Mouse (Mus musculus) left cerebral cortex, adult 8-10 months (tissue): ENCODE results near the gene Ndufaf2. TPM values are rescaled to one million over a fixed set of nuclear protein-coding genes. Genes with fewer than 3 reads are reported as not detected.

Experiments
- DNase-seq, 2 experiments: peaks; one replicate each; pipeline ENCODE4 v3.0.0; 2022; ENCODE audit warnings: low spot score in 2 of 2
- total RNA-seq, 4 experiments: library from RNA; stranded (reverse); gene quantifications; 2 replicates each; pipeline ENCODE4 v1.2.4; 2022

The Ndufaf2 gene
- total RNA-seq, 4 experiments from 2014 or later, result 18.7 to 25.3 (median 22.8) TPM

- DNase-seq, result no peak
These were observed 19.9 kb downstream of the Ndufaf2 start for GRCm38 (mm10) chr13:108138403-108138977.

DNA sequence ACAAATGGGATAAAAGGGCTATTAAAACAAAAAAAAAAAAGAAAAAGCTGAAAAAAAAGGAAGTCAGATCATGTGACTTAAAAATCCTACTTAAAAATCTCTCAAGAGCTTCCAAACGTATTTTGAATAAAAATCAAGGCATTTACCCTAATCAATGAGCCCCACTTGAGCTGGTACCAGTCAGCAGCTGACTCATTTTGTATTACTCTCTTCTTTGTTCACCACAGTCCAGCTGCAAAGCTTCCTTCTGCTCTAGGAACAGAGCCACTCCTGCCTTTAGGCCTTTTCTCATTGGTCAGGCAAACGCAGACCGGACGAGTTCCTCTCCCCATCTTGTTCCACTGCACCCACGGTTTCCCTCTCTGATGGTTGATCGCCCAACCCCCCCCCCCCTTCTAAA lies 22.8 kb downstream of the Ndufaf2 start:
- no peak for DNase-seq

DNA sequence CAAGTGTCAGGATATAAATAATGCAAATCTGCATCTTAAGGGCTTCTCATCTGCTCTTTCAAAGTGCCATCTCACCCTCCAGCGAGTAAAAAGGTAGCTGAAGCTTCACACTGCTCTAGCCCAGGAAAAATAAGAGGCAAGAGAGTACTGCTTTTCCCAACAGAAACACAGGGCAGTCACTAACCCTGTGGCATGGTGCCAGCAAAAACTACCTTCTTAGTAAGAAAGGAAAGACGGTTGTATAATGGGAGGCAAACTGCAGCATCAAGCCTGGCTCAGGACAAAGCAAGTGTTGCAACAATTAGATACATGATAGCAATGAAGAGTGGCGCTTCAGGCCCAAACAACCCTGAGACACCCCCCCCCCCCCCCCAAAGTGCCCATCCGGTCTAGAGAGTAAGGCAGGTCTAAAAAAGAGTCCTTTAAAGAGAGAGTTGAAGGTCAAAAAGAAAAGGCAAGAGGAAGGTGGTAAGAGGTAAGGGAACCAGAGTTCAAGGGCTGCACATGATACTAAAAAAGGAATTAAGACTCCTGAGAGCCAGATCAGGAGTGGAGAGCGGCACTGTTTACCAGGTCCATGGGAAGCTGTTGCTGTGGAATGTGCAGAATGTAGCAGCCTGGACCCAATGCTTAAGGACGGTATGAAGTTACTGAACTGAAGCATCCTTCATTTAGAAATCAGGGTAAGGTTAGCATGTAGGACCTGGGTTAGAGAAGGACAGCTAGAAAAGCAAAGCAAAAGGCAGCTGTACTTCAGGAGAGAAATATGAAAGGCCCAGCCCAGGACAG lies 26.2 kb downstream of the Ndufaf2 start:
- DNase-seq, result no peak

GRCm38 (mm10) chr13:108130737-108131136 lies 27.7 kb downstream of the Ndufaf2 start:
- peak in 1 of 2 experiments; percentile 54 for DNase-seq

DNA sequence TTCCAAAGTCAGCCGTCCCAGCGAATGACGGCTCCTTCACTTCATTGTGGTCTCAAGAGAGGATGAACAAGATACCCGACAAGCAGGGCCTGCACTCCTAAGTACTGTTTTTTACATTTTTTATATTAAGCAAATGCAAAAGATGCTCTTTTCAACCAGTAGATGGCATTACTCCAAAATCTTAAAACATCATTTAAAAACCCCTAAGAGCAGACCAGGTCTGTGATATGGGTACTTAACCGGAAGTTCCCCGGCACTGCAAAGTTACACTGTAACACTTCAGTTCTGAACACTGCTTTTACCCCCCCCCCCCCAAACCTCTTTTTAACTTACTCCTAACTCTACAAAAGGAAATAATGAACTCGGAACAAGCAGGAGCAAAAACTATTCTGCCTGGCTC lies 29.4 kb downstream of the Ndufaf2 start:
- no peak for DNase-seq

DNA sequence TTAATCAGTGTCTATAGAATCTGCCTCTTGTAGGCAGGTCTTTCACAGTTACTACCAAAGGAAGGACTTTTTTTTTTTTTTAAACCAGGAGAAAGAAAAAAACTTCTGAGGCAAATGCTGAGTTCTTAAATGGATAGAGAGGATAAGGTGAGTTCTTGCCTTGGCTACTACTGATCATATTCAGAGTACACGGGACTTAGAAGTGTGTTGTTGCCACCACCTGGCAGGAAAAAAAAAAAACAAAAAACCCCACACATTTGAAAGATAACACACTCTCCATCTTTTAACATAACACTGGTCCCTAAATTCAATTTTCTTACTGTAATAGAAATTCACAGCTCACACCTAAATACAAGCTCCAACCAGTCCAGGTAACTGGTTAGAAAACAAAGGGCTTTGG lies 30.5 kb downstream of the Ndufaf2 start:
- no peak for DNase-seq

GRCm38 (mm10) chr13:108127130-108127529 lies 31.3 kb downstream of the Ndufaf2 start:
- no peak for DNase-seq

DNA sequence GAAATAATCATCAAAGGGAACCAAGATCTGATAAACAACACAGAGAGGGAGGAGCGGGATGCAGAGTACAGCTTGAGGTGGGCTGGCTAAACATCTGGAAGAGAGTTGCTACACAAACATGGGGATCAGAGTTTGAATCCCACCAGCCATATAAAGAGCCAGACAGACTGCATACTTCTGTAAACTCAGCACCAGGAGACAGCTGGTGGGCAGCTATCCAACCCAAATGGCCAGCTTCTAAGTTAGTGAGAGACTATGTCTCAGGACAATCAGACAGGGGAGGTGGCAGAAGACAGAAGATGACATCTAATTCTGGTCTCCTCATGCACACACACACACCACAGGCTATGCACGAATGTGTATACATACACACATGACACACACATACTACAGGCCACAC lies 32.2 kb downstream of the Ndufaf2 start:
- DNase-seq, result no peak

DNA sequence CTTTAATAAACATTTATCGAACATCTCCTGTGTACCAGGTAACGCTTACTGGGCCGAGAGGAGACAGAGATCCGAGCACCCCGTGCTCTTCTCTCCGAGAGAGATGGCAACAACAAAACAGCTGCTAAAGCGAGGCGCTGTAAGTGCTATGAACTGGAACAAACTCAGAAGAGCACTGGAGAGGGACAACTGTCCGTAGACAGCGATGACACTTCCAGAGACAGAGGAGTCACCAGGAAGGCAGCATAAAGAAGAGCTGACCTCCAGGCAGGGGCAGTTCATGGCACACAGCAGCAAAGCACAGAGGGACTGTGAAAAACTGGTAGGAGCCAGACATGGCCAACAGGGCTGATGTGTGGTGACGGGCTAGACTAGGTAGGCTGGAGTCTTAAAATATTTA lies 34.3 kb downstream of the Ndufaf2 start:
- no peak for DNase-seq

DNA sequence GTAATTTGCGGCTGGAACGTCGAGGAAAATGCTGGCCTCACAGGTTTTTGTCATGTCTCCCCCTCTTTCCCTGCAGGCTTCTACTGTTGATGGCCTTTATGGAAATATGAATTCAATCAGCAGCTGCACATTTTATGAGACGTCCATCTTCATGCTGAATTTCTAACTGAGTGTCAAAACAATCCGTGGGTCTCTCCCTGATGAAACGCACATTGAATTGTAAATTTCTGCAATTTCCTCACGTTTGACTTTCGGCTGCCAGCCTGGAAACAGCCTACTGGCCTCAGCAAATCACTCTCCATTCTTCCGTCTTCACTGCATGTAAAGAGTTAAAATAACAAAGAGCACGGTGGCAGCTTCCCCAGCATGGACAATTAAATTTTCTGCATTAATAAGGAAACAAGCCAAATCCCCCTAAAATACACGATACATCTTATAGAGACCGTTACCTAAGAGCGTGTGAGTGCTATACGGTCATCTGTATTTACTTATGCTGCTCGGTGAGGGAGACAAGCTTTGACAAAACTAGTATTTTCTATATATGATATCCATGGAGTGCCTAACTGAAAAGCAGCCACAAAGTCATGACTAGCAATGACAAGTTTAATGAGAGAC lies 35.2 kb downstream of the Ndufaf2 start:
- no peak for DNase-seq

DNA sequence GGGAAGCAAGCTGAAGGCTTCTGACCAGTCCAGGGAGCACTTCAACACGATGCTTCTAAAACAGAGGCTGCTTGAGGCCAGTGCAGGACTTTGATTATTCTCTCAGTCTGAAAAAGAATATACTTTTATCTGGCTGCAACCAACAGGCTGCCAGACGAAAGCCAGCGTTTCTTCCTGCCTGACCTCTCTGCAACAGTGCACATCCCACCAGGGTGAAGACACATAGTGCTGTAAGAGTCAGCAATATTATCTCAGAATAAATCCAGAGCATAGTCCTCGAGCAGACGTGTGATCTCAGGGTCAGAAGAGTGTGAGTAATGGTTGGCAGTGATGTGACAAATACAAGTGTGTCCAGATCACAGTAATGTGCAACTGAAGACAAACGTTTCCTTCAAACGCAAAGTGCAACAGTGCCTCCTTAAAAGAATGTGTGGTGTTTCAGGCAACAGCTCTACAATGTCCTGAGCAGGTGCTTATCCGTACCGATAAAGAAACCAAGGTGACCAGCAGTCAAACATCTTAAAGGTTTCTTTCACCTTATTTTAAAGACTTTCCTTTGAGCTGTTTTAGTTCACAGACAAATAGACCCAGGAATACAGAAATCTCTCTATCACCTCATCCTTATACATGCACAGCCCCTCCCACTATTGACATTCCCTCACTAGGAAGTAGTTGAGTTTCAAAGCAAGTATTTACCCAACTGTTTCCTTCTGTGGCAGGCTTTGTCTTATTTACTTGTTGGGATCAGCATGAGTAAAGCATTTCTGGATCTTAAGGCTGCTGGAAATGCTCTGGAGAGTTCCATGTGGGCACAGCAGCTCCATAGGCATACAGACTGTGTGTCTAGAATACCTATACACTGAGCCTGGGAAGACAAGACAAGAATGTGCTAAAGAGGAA lies 38.8 kb downstream of the Ndufaf2 start:
- DNase-seq, result no peak

DNA sequence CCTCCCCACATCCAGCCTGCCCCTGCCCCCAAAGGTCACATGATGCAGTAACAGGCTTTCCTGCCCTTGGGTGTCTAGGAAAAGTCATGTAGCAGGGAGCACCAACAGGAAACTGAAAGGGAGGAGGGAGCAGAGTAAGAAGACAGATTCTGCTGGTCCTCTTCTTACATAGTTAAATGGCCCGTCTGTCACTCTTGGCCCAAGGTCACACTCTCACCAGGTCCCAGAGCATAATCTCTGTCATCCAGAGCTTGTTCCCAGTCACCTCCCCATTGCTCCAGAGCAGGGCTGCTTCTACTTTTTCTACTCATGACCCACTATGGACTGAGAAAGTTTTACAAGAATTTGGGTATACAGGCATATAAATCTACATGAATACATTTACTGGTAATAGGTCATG lies 40.2 kb downstream of the Ndufaf2 start:
- no peak for DNase-seq

DNA sequence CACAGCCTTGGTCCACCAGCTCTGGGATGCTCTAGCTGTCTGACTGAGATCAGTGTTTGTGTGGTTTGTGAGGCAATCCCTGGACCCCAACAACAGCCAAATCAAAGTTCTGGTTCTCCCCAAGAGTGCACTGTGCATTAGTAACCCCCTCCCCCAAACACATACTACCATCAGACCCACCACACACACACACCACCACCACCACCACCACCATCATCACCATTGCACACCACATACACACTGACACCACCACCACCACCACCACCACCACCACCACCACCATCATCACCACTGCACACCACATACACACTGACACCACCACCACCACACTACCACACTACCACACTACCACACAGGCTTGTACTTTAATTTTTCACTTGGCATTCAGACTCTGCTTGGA lies 40.8 kb downstream of the Ndufaf2 start:
- DNase-seq, result no peak

GRCm38 (mm10) chr13:108114257-108114656 lies 44.2 kb downstream of the Ndufaf2 start:
- DNase-seq, result no peak

DNA sequence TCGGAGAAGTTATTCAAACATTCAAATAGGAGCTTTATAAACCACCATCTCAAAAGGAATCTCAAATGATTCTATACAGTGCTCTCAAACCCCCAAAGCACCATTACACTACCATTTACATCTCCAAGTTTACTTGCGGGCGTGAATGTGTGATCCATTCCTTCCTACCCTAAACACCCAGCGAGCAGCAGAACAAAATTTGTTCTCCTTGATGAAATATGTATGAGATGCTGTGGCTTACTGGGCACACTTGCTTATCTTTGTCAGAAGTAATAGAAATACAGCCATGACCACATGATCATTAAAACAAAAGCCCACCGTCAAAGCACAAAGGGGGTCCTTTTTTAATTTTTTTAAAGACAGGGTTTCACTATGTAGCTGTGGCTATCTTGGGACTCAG lies 44.9 kb downstream of the Ndufaf2 start:
- no peak for DNase-seq

GRCm38 (mm10) chr13:108110929-108111328 lies 47.5 kb downstream of the Ndufaf2 start:
- DNase-seq, result no peak

- no peak for DNase-seq
These were observed 57.7 kb downstream of the Ndufaf2 start for GRCm38 (mm10) chr13:108100700-108101099.

DNA sequence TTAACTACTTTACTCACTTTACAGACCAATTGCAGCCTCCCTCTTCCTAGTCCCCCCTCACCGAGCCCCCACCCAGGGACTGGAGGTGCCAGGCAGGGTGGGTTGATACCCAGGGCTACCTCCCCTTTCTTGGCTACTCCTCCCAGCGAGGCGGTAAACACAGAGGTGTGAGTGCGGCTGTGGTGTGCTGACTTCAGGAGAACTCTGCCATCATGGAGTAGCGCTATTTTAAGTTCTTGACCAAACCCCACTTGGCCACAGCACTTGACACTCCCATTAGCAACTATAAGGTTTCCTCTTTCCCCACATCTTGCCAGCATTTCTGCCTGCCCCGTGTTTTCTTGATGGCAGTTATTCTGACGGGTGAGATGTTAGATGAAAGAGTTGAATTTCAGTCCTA lies 62.0 kb downstream of the Ndufaf2 start:
- no peak for DNase-seq

GRCm38 (mm10) chr13:108095617-108096016 lies 62.8 kb downstream of the Ndufaf2 start:
- peak; percentile 18 to 49 for DNase-seq

GRCm38 (mm10) chr13:108094681-108095080 lies 63.7 kb downstream of the Ndufaf2 start:
- no peak for DNase-seq

- no peak for DNase-seq
These were observed 66.1 kb downstream of the Ndufaf2 start for GRCm38 (mm10) chr13:108092290-108092689.

DNA sequence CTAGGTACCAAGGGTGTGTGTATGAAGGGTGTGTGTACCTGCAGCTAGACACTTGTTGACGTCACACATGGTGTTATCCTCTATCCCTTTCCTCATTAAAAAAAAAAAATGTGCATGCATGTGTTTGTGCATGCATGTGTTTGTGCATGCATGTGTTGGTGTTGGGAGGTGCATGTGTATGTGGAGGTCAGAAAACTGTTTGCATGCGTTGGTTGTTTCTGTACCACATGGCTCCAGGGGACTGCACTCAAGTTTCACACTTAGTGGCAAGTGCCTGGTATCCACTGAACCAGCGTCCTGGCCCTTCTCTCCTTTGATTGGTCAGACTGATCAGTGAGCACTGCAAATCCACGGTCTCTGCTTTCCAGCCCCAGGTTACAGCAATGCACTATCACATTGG lies 71.7 kb downstream of the Ndufaf2 start:
- DNase-seq, result no peak
